Mouse (Mus musculus) cerebellum, postnatal 14 days (tissue): Measurements from ENCODE around the gene Sft2d1.

Experiments
- DNase-seq, 2 experiments: peaks; one replicate each; pipeline ENCODE4 v3.0.0; 2021; ENCODE audit warnings: mixed read lengths in 2 of 2

The Sft2d1 gene

GRCm38 (mm10) chr17:8310838-8311614, at the start of gene Sft2d1:
TSS of gene Sft2d1 (plus strand) at chr17:8311102.
- peak; percentile 98 for DNase-seq

GRCm38 (mm10) chr17:8264638-8265037, 46.3 kb upstream of the Sft2d1 start:
- DNase-seq, result peak; percentile 67 to 82

GRCm38 (mm10) chr17:8272054-8272749, 38.7 kb upstream of the Sft2d1 start:
- peak in 1 of 2 experiments; percentile 13 for DNase-seq

GRCm38 (mm10) chr17:8272951-8273350, 38.0 kb upstream of the Sft2d1 start:
- no peak for DNase-seq

- no peak for DNase-seq
Observed at GRCm38 (mm10) chr17:8276071-8276470, 34.8 kb upstream of the Sft2d1 start.

- no peak for DNase-seq
Observed at GRCm38 (mm10) chr17:8276680-8277079, 34.2 kb upstream of the Sft2d1 start.

- no peak for DNase-seq
Observed at GRCm38 (mm10) chr17:8277266-8277665, 33.6 kb upstream of the Sft2d1 start.

- no peak for DNase-seq
Observed at GRCm38 (mm10) chr17:8278356-8278755, 32.5 kb upstream of the Sft2d1 start.

- peak; percentile 80 to 86 for DNase-seq
Observed at GRCm38 (mm10) chr17:8282821-8283525, 27.9 kb upstream of the Sft2d1 start, which contains the start of gene Mpc1. TSS of gene Mpc1 (plus strand) at chr17:8282904.

- DNase-seq, result peak; percentile 96 to 97
Observed at GRCm38 (mm10) chr17:8283526-8284253, 27.2 kb upstream of the Sft2d1 start.

- peak; percentile 63 to 71 for DNase-seq
Observed at GRCm38 (mm10) chr17:8284254-8284661, 26.6 kb upstream of the Sft2d1 start.

- DNase-seq, result no peak
Observed at GRCm38 (mm10) chr17:8285056-8285455, 25.8 kb upstream of the Sft2d1 start.

- no peak for DNase-seq
Observed at GRCm38 (mm10) chr17:8286987-8287386, 23.9 kb upstream of the Sft2d1 start.

GRCm38 (mm10) chr17:8289993-8290679, 20.8 kb upstream of the Sft2d1 start:
- DNase-seq, result no peak

- DNase-seq, result no peak
Observed at GRCm38 (mm10) chr17:8290736-8291135, 20.2 kb upstream of the Sft2d1 start.

- DNase-seq, result no peak
Observed at GRCm38 (mm10) chr17:8295825-8296224, 15.1 kb upstream of the Sft2d1 start.

- no peak for DNase-seq
Observed at GRCm38 (mm10) chr17:8296313-8296844, 14.5 kb upstream of the Sft2d1 start.

GRCm38 (mm10) chr17:8297746-8298145, 13.2 kb upstream of the Sft2d1 start:
- DNase-seq, result no peak

GRCm38 (mm10) chr17:8298281-8298680, 12.6 kb upstream of the Sft2d1 start:
- DNase-seq, result no peak

GRCm38 (mm10) chr17:8299524-8299923, 11.4 kb upstream of the Sft2d1 start:
- DNase-seq, result no peak

GRCm38 (mm10) chr17:8301515-8301914, 9.4 kb upstream of the Sft2d1 start:
- no peak for DNase-seq
